Mouse (Mus musculus): ENCODE measurements at regions not wholly inside any gene's neighbourhood (a gene's known extent, or its start where the extent isn't known, plus 50 kb on each side); places are given as distances from the start of the nearest gene placed in this dataset.
"Not testable (repeated sequence)": the region's sequence is repeated elsewhere in the genome, so short reads cannot be mapped to it uniquely, and the experiment has no call there.

GRCm38 (mm10) chr3:8005684-8006083 lies 1385.4 kb upstream of the 1700008P02Rik start:
- DNase-seq (ENCODE audit: low read depth, low spot score) = not testable (repeated sequence)

- DNase-seq (ENCODE audit: low read depth, low spot score) = no peak
Measured at GRCm38 (mm10) chr3:8004271-8004670, 1384.0 kb upstream of the 1700008P02Rik start.

GRCm38 (mm10) chr3:8001027-8001426 lies 1380.8 kb upstream of the 1700008P02Rik start:
- DNase-seq (ENCODE audit: low read depth, low spot score) = no peak

- no peak for DNase-seq (ENCODE audit: low read depth, low spot score)
Measured at GRCm38 (mm10) chr3:7992322-7992721, 1372.1 kb upstream of the 1700008P02Rik start.

GRCm38 (mm10) chr3:7973287-7973686 lies 1353.0 kb upstream of the 1700008P02Rik start:
- no peak for DNase-seq (ENCODE audit: low read depth, low spot score)

- DNase-seq (ENCODE audit: low read depth, low spot score) = no peak
Measured at GRCm38 (mm10) chr3:7953911-7954310, 1333.7 kb upstream of the 1700008P02Rik start.

GRCm38 (mm10) chr3:7943646-7944381 lies 1323.6 kb upstream of the 1700008P02Rik start:
- DNase-seq (ENCODE audit: low read depth, low spot score) = no peak

All from WW6 (cell line).